Mouse (Mus musculus): ENCODE data around the gene Adora1. TPM values are rescaled to one million over a fixed set of nuclear protein-coding genes. Genes with fewer than 3 reads are reported as not detected.

Gene Adora1
- polyA plus RNA-seq, 1 experiment from 2014 or later, result 0.30 TPM

GRCm38 (mm10) chr1:134215059-134215458 lies 20.2 kb downstream of the Adora1 start:
- Histone ChIP-seq H3K27me3 (ENCODE audit: insufficient read depth, low read length) (no peaks in the 10 kb centered on the region), H3K9me3 (ENCODE audit: low read depth, low read length) (no peaks in the 10 kb centered on the region), H3K4me1 (ENCODE audit: insufficient read depth) (0 out of 2 replicates have a peak, but pooled peaks cover 2% of the 10 kb centered on the region), H3K4me2 (no peak overlapping the region), H3K4me3 (ENCODE audit: low read depth, low read length) (no peak overlapping the region), H3K9ac (no peak overlapping the region), H3K27ac (ENCODE audit: low read depth) (no peak overlapping the region), H3K36me3 (ENCODE audit: insufficient read depth) (no peaks in the 10 kb centered on the region)
- 58% methylated on average over 7 of the region's 7 CpGs for WGBS
- DNase-seq, result no peak
- no peak for ATAC-seq (ENCODE audit: insufficient read depth)
- TF ChIP-seq CTCF (IDR thresholded peaks at IDR 0.05; ENCODE audit: low read depth), result no peak

GRCm38 (mm10) chr1:134213405-134213804 lies 21.8 kb downstream of the Adora1 start:
- H3K27me3 ChIP-seq (ENCODE audit: insufficient read depth, low read length), result no peaks in the 10 kb centered on the region
- 0 out of 2 replicates have a peak, but pooled peaks cover 2% of the 10 kb centered on the region for H3K4me1 ChIP-seq (ENCODE audit: insufficient read depth)
- peak; percentile 37 for DNase-seq
- H3K4me2 ChIP-seq, result no peak overlapping the region
- H3K36me3 ChIP-seq (ENCODE audit: insufficient read depth), result no peaks in the 10 kb centered on the region
- H3K27ac ChIP-seq (ENCODE audit: low read depth), result no peak overlapping the region
- no peak for TF ChIP-seq CTCF (IDR thresholded peaks at IDR 0.05; ENCODE audit: low read depth)
- ATAC-seq (ENCODE audit: insufficient read depth), result no peak
- H3K9me3 ChIP-seq (ENCODE audit: low read depth, low read length), result no peaks in the 10 kb centered on the region
- H3K4me3 ChIP-seq (ENCODE audit: low read depth, low read length), result no peak overlapping the region
- H3K9ac ChIP-seq, result no peak overlapping the region
- WGBS, result 46% methylated on average over 7 of the region's 7 CpGs

- Histone ChIP-seq H3K4me1 (ENCODE audit: insufficient read depth) (0 out of 2 replicates have a peak, but pooled peaks cover 2% of the 10 kb centered on the region), H3K4me2 (no peak overlapping the region), H3K27me3 (ENCODE audit: insufficient read depth, low read length) (no peaks in the 10 kb centered on the region), H3K27ac (ENCODE audit: low read depth) (no peak overlapping the region), H3K9me3 (ENCODE audit: low read depth, low read length) (no peaks in the 10 kb centered on the region), H3K4me3 (ENCODE audit: low read depth, low read length) (no peak overlapping the region), H3K9ac (no peak overlapping the region), H3K36me3 (ENCODE audit: insufficient read depth) (no peaks in the 10 kb centered on the region)
- DNase-seq (no peak), ATAC-seq (ENCODE audit: insufficient read depth) (no peak)
- WGBS, result 66% methylated on average over 6 of the region's 6 CpGs
- TF ChIP-seq CTCF (IDR thresholded peaks at IDR 0.05; ENCODE audit: low read depth), result no peak
Observed at GRCm38 (mm10) chr1:134212351-134212750, 22.9 kb downstream of the Adora1 start.

- Histone ChIP-seq H3K36me3 (ENCODE audit: insufficient read depth) (no peaks in the 10 kb centered on the region), H3K9me3 (ENCODE audit: low read depth, low read length) (no peaks in the 10 kb centered on the region), H3K27ac (ENCODE audit: low read depth) (no peak overlapping the region), H3K4me2 (no peak overlapping the region), H3K4me3 (ENCODE audit: low read depth, low read length) (no peak overlapping the region), H3K27me3 (ENCODE audit: insufficient read depth, low read length) (no peaks in the 10 kb centered on the region), H3K4me1 (ENCODE audit: insufficient read depth) (0 out of 2 replicates have a peak, but pooled peaks cover 2% of the 10 kb centered on the region), H3K9ac (no peak overlapping the region; the same call in 1 of the 2 replicates)
- ATAC-seq (ENCODE audit: insufficient read depth), result no peak
- 12% methylated on average over 2 of the region's 2 CpGs for WGBS
- 0 out of 2 replicates have a peak, but pooled peaks have one; percentile 3 for TF ChIP-seq CTCF (IDR thresholded peaks at IDR 0.05; ENCODE audit: low read depth)
- no peak for DNase-seq
Observed at GRCm38 (mm10) chr1:134211631-134212030, 23.6 kb downstream of the Adora1 start.

- H3K36me3 ChIP-seq (ENCODE audit: insufficient read depth), result no peaks in the 10 kb centered on the region
- no peaks in the 10 kb centered on the region for H3K9me3 ChIP-seq (ENCODE audit: low read depth, low read length)
- no peak for DNase-seq
- H3K4me3 ChIP-seq (ENCODE audit: low read depth, low read length), result no peak overlapping the region
- no peaks in the 10 kb centered on the region for H3K27me3 ChIP-seq (ENCODE audit: insufficient read depth, low read length)
- 0 out of 2 replicates have a peak, but pooled peaks cover 2% of the 10 kb centered on the region for H3K4me1 ChIP-seq (ENCODE audit: insufficient read depth)
- no peak overlapping the region for H3K9ac ChIP-seq
- ATAC-seq (ENCODE audit: insufficient read depth), result no peak
- no peak overlapping the region for H3K27ac ChIP-seq (ENCODE audit: low read depth)
- H3K4me2 ChIP-seq, result no peak overlapping the region
- TF ChIP-seq CTCF (IDR thresholded peaks at IDR 0.05; ENCODE audit: low read depth), result no peak
- WGBS, result 49% methylated on average over 6 of the region's 6 CpGs
Observed at GRCm38 (mm10) chr1:134211043-134211442, 24.2 kb downstream of the Adora1 start.

- Histone ChIP-seq H3K4me1 (ENCODE audit: insufficient read depth) (0 out of 2 replicates have a peak, but pooled peaks cover 2% of the 10 kb centered on the region), H3K27ac (ENCODE audit: low read depth) (no peak overlapping the region), H3K9ac (no peak overlapping the region), H3K9me3 (ENCODE audit: low read depth, low read length) (no peaks in the 10 kb centered on the region), H3K27me3 (ENCODE audit: insufficient read depth, low read length) (no peaks in the 10 kb centered on the region), H3K4me3 (ENCODE audit: low read depth, low read length) (no peak overlapping the region), H3K4me2 (no peak overlapping the region), H3K36me3 (ENCODE audit: insufficient read depth) (no peaks in the 10 kb centered on the region)
- ATAC-seq (ENCODE audit: insufficient read depth), result no peak
- WGBS, result 71% methylated on average over 6 of the region's 6 CpGs
- DNase-seq, result no peak
- TF ChIP-seq CTCF (IDR thresholded peaks at IDR 0.05; ENCODE audit: low read depth), result no peak
Observed at GRCm38 (mm10) chr1:134210179-134210755, 25.0 kb downstream of the Adora1 start.

GRCm38 (mm10) chr1:134206085-134206484 lies 29.1 kb downstream of the Adora1 start:
- Histone ChIP-seq H3K9me3 (ENCODE audit: low read depth, low read length) (no peaks in the 10 kb centered on the region), H3K27ac (ENCODE audit: low read depth) (no peak overlapping the region), H3K36me3 (ENCODE audit: insufficient read depth) (no peaks in the 10 kb centered on the region), H3K4me3 (ENCODE audit: low read depth, low read length) (no peak overlapping the region), H3K4me1 (ENCODE audit: insufficient read depth) (0 out of 2 replicates have a peak, but pooled peaks cover 2% of the 10 kb centered on the region), H3K27me3 (ENCODE audit: insufficient read depth, low read length) (no peaks in the 10 kb centered on the region), H3K4me2 (no peak overlapping the region), H3K9ac (no peak overlapping the region)
- DNase-seq, result peak; percentile 23
- no peak for ATAC-seq (ENCODE audit: insufficient read depth)
- TF ChIP-seq CTCF (IDR thresholded peaks at IDR 0.05; ENCODE audit: low read depth), result no peak
- WGBS, result 12% methylated on average over 5 of the region's 5 CpGs

Data from lung, embryonic 14.5 days (tissue).